11 mouse cellular contexts compared by ENCODE assay signal in the genomic region with DNA sequence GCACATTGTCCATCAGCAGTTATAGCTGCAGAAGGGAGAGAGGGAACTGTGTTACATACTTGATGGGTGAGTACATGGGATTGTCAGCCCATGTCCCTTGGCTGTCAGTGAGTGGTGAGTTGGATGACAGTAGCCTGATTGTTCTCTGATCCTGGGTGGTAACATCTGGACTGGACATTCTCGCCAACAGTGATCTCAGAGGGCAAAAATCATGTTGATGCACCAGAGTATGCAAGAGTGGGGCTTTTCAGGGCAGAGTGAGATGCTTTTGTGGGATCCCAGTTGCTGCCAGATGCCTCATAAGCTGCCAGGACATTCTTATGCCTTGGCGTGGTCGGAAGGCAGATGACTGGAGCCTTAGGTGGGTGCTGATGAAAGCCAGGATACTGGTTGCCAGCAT.
DNase-seq lines count a peak whose midpoint lies in the region; ATAC-seq lines count a peak whose summit lies in the region.
"Had no signal": no experiment of that assay in that cellular context is flagged by ENCODE, and none has a peak within 500 bp of the region (broad histone marks: within the 10 kb centered on the region; RNA-seq: fewer than 3 reads in every experiment).

No protein-coding gene starts in this region.

- no peaks in the 10 kb centered on the region for H3K4me1 ChIP-seq in lung, embryonic 16.5 days (replicated peaks; ENCODE audit: control insufficient read depth, insufficient read depth, low read length)
- H3K4me1 ChIP-seq in midbrain, embryonic 13.5 days (replicated peaks), result no peaks in the 10 kb centered on the region
- H3K4me1 ChIP-seq: forebrain, embryonic 13.5 days; limb, embryonic 15.5 days had no signal

- no peak overlapping the region for H3K4me2 ChIP-seq in lung, embryonic 16.5 days (ENCODE audit: low read depth, low read length)
- H3K4me2 ChIP-seq in midbrain, embryonic 13.5 days (replicated peaks), result no peak overlapping the region
- H3K4me2 ChIP-seq: forebrain, embryonic 13.5 days; limb, embryonic 15.5 days had no signal

- H3K36me3 ChIP-seq in lung, embryonic 16.5 days (ENCODE audit: control insufficient read depth, insufficient read depth, low read length), result no peaks in the 10 kb centered on the region
- no peaks in the 10 kb centered on the region for H3K36me3 ChIP-seq in midbrain, embryonic 13.5 days
- H3K36me3 ChIP-seq: limb, embryonic 15.5 days had no signal

- 63% methylated on average over 3 of the region's 3 CpGs for WGBS in lung, embryonic 16.5 days
- WGBS in midbrain, embryonic 13.5 days, result 86% methylated on average over 3 of the region's 3 CpGs

- H3K27me3 ChIP-seq in lung, embryonic 16.5 days (ENCODE audit: control insufficient read depth, insufficient read depth, low read depth, low read length), result no peaks in the 10 kb centered on the region
- no peaks in the 10 kb centered on the region for H3K27me3 ChIP-seq in midbrain, embryonic 13.5 days
- H3K27me3 ChIP-seq: forebrain, embryonic 13.5 days; limb, embryonic 15.5 days had no signal

- peak; percentile 70 for ATAC-seq in frontal cortex, adult (ENCODE audit: low TSS enrichment)
- peak; percentile 45; the same call in 1 of the 2 replicates for ATAC-seq in lung, embryonic 16.5 days (ENCODE audit: low read depth)
- ATAC-seq in midbrain, embryonic 13.5 days, result no peak
- ATAC-seq: forebrain, embryonic 13.5 days had no signal

- DNase-seq in frontal cortex, postnatal 25 days (ENCODE audit: low spot score in 2 of 2), result no peak
- DNase-seq in NIH3T3 (ENCODE audit: low read depth) (peak; percentile 88), liver (no peak)
- peak; percentile 45 for DNase-seq in heart, adult 8-10 months (ENCODE audit: low spot score)
- DNase-seq in spleen, postnatal 4 days (ENCODE audit: low spot score in 2 of 2), result no peak
- DNase-seq: midbrain, embryonic 14.5 days had no signal

- H3K27ac ChIP-seq in lung, embryonic 16.5 days (ENCODE audit: low read length), result no peak overlapping the region
- no peak overlapping the region for H3K27ac ChIP-seq in midbrain, embryonic 13.5 days
- H3K27ac ChIP-seq: forebrain, embryonic 13.5 days; limb, embryonic 15.5 days had no signal

- H3K4me3 ChIP-seq in lung, embryonic 16.5 days (ENCODE audit: low read length), result no peak overlapping the region
- no peak overlapping the region for H3K4me3 ChIP-seq in midbrain, embryonic 13.5 days (replicated peaks)
- H3K4me3 ChIP-seq: forebrain, embryonic 13.5 days; limb, embryonic 15.5 days had no signal

- H3K9me3 ChIP-seq in lung, embryonic 16.5 days (ENCODE audit: control insufficient read depth, low read length), result no peaks in the 10 kb centered on the region
- no peaks in the 10 kb centered on the region for H3K9me3 ChIP-seq in midbrain, embryonic 13.5 days
- H3K9me3 ChIP-seq: forebrain, embryonic 13.5 days; limb, embryonic 15.5 days had no signal

- H3K9ac ChIP-seq in lung, embryonic 16.5 days (ENCODE audit: low read length), result no peak overlapping the region
- no peak overlapping the region for H3K9ac ChIP-seq in midbrain, embryonic 13.5 days (replicated peaks)
- H3K9ac ChIP-seq: forebrain, embryonic 13.5 days; limb, embryonic 15.5 days had no signal

Comparison
In these comparisons a context has a peak if more than half of its experiments do, and no peak if none do; other contexts are left out.
1. DNase-seq: peak in NIH3T3 (single experiment) and heart, adult 8-10 months (single experiment); none in frontal cortex, postnatal 25 days (0 of 2), liver (single experiment) and spleen, postnatal 4 days (0 of 2).